Mouse (Mus musculus) ES-Bruce4 (cell line): ENCODE results near the gene Ccdc63.

Experiments used
- CTCF ChIP-seq: IDR thresholded peaks from one replicate; pipeline ENCODE4 v1.8.1; 2011; ENCODE audit warnings: low read depth, low read length
- EP300 ChIP-seq: IDR thresholded peaks from 2 replicates; pipeline ENCODE4 v1.6.1; 2011; ENCODE audit warnings: low read depth, low read length; ENCODE audit not compliant: insufficient read depth
- POLR2A ChIP-seq: IDR thresholded peaks from one replicate; pipeline ENCODE4 v1.8.1; 2011; ENCODE audit warnings: low read length; ENCODE audit not compliant: insufficient read depth

DNA sequence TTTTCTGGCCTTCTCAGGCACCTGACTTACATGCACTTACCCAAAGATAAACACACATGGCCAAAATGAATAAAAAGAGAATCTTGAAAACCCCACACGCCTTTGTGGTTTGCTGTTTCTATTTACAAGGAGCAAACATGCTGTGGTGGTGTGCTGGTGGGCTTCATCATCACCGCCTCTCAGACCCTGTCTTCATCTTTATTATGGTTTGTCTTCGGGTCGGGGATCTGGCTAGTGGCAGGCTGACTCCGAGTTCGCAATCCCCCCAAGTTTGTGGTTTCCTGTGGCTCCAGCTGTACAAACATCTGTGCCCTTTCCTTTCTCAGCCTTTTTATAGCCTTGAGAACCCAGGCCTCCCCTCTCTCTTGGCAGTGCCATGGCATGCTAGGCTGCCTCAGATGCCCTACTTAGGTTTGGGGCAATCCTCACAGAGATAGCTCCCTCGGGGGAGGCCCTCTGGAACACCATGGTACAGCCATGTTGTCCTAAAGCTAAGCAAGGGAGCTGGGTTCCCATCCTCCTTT, 43.7 kb upstream of the Ccdc63 start:
- no peak for TF ChIP-seq CTCF
- TF ChIP-seq POLR2A, result no peak
- no peak for TF ChIP-seq EP300
